11 mouse cellular contexts compared by ENCODE assay signal in the genomic region with DNA sequence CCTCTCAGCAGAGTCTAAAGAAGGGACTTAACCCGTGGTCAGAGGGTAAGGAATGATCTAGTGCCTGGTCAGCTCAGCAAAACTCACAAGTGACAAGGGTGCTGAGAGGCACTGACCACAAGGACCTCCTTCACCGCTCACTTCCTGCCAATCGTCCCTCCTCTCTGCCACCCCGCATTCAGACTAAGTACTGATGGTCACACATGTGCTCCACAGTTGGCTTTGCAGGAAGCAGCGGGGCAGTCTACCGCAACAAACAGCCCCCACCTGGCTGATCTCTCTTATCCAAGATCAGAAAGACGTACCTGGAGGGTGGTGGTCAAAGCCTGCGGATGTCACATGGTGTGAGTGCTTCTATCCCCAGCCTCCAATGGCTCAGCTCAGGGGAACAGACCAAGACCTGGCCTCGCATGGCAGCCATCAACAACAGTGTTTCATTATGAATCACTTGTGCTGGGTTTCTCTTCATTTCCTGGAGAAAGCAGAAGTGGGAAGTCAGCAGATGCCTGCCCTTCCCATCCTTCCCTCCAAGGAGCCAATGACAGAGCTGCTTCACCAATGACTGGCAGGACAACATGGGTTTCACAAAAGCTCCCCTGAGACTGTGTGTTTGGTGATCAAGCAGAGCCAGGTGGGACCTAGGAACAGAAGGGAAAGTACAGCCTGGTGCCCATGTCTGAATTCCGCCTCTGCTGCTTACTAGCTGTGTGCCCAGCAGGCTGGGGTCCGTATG. TPM values are rescaled to one million over a fixed set of nuclear protein-coding genes. Genes with fewer than 3 reads are reported as not detected.
DNase-seq lines count a peak whose midpoint lies in the region; ATAC-seq lines count a peak whose summit lies in the region.
"Had no signal": no experiment of that assay in that cellular context is flagged by ENCODE, and none has a peak within 500 bp of the region (broad histone marks: within the 10 kb centered on the region; RNA-seq: fewer than 3 reads in every experiment).

A gene (minus strand): TSS at position 441 of the 733 bp plus-strand sequence.

- H3K36me3 ChIP-seq in midbrain, embryonic 13.5 days, result no peaks in the 10 kb centered on the region
- H3K36me3 ChIP-seq: limb, embryonic 10.5 days had no signal

- H3K27ac ChIP-seq in midbrain, embryonic 13.5 days, result no peak within 1 kb of the TSS
- H3K27ac ChIP-seq: forebrain, embryonic 13.5 days; limb, embryonic 10.5 days had no signal

- H3K9ac ChIP-seq in midbrain, embryonic 13.5 days (replicated peaks), result no peak within 1 kb of the TSS
- H3K9ac ChIP-seq: forebrain, embryonic 13.5 days had no signal

- H3K4me2 ChIP-seq in midbrain, embryonic 13.5 days (replicated peaks), result no peak within 1 kb of the TSS
- H3K4me2 ChIP-seq: forebrain, embryonic 13.5 days had no signal

- WGBS in midbrain, embryonic 13.5 days, result 91% methylated on average over 11 of the region's 11 CpGs

- ATAC-seq in midbrain, embryonic 13.5 days, result no peak
- ATAC-seq: forebrain, embryonic 13.5 days had no signal

- H3K4me1 ChIP-seq in midbrain, embryonic 13.5 days (replicated peaks), result peaks cover 4% of the 10 kb centered on the region; the same call in 1 of the 2 replicates
- H3K4me1 ChIP-seq: forebrain, embryonic 13.5 days had no signal

- no peaks in the 10 kb centered on the region for H3K9me3 ChIP-seq in midbrain, embryonic 13.5 days
- H3K9me3 ChIP-seq: forebrain, embryonic 13.5 days; limb, embryonic 10.5 days had no signal

- H3K4me3 ChIP-seq in midbrain, embryonic 13.5 days (replicated peaks), result no peak within 1 kb of the TSS
- H3K4me3 ChIP-seq: forebrain, embryonic 13.5 days; limb, embryonic 10.5 days had no signal

- DNase-seq in layer of hippocampus, adult 9-11 months, result peak; percentile 55
- DNase-seq in layer of hippocampus, postnatal 36 days, result no peak
- DNase-seq in heart, adult 9 months (ENCODE audit: low spot score in 2 of 2), result peak; percentile 34 to 59
- DNase-seq in lung, postnatal 25 days (ENCODE audit: low spot score), result peak; percentile 72
- peak; percentile 16 to 43 for DNase-seq in spleen, postnatal 14 days (ENCODE audit: low spot score in 2 of 2)
- DNase-seq in retina, postnatal 1 day, result no peak
- no peak for DNase-seq in kidney, postnatal 10 days
- DNase-seq: cerebellum, adult 8-10 months had no signal

- H3K27me3 ChIP-seq in midbrain, embryonic 13.5 days, result no peaks in the 10 kb centered on the region
- H3K27me3 ChIP-seq: forebrain, embryonic 13.5 days had no signal

RNA-seq across cellular contexts. Expression of the gene that starts here (rescaled TPM):
- 1 to 10 TPM in 1 of 2 experiments, under 1 TPM in 1; 0.91 to 2.0 TPM for total RNA-seq in layer of hippocampus, postnatal 36 days (2021)
- polyA plus RNA-seq in midbrain, embryonic 13.5 days (2015; fragmentation: Nextera tagmentation; extraction: Ambion mirVana), result 0.05 and 0.09 TPM in 2 replicates

Comparison
In these comparisons a context has a peak if more than half of its experiments do, and no peak if none do; other contexts are left out.
1. DNase-seq: peak in layer of hippocampus, adult 9-11 months (single experiment), heart, adult 9 months (2 of 2), lung, postnatal 25 days (single experiment) and spleen, postnatal 14 days (2 of 2); none in layer of hippocampus, postnatal 36 days (0 of 2), retina, postnatal 1 day (single experiment) and kidney, postnatal 10 days (single experiment).